Mouse (Mus musculus) forebrain, embryonic 14.5 days (tissue): ENCODE results near the gene Lcor. TPM values are rescaled to one million over a fixed set of nuclear protein-coding genes. Genes with fewer than 3 reads are reported as not detected.

Experiments used
- ATAC-seq: fragments of 200-750 bp; cut with Nextera tagmentation; 2 replicates; pipeline ENCODE4 v1.8.0; 2017; ENCODE audit warnings: mild to moderate bottlenecking, moderate library complexity
- DNase-seq: peaks from one replicate; pipeline ENCODE4 v3.0.0-alpha.2; 2015; ENCODE audit warnings: low spot score
- H3K27ac ChIP-seq: fragments of 300-500 bp; sonication (generic); 2 replicates; pipeline ENCODE4 v1.5.1; 2014; ENCODE audit warnings: low read depth, mild to moderate bottlenecking, control low read depth, low read length, moderate library complexity
- H3K27me3 ChIP-seq: fragments of 300-500 bp; sonication (generic); replicated peaks from 2 replicates; pipeline ENCODE4 v1.6.1; 2014; ENCODE audit warnings: low read length, control low read depth, mixed read lengths; ENCODE audit not compliant: control insufficient read depth, insufficient read depth
- H3K36me3 ChIP-seq: fragments of 300-500 bp; sonication (generic); 2 replicates; pipeline ENCODE4 v1.6.1; 2014; ENCODE audit warnings: low read length, control low read depth; ENCODE audit not compliant: control insufficient read depth, insufficient read depth
- H3K4me1 ChIP-seq: fragments of 300-500 bp; sonication (generic); 2 replicates; pipeline ENCODE4 v1.6.1; 2014; ENCODE audit warnings: antibody characterized with exemption, low read length, control low read depth; ENCODE audit not compliant: control insufficient read depth, insufficient read depth
- H3K4me2 ChIP-seq: fragments of 300-500 bp; sonication (generic); 2 replicates; pipeline ENCODE4 v1.6.1; 2014; ENCODE audit warnings: mild to moderate bottlenecking, control low read depth, low read length
- H3K4me3 ChIP-seq: fragments of 300-500 bp; sonication (generic); 2 replicates; pipeline ENCODE4 v1.5.1; 2014; ENCODE audit warnings: low read depth, low read length, control low read depth
- H3K9ac ChIP-seq: fragments of 300-500 bp; sonication (generic); 2 replicates; pipeline ENCODE4 v1.6.1; 2014; ENCODE audit warnings: mild to moderate bottlenecking, low read length, control low read depth, moderate library complexity
- H3K9me3 ChIP-seq: fragments of 300-500 bp; sonication (generic); replicated peaks from 2 replicates; pipeline ENCODE4 v1.6.1; 2016; ENCODE audit warnings: low read length, control low read depth, mixed read lengths; ENCODE audit not compliant: control insufficient read depth
- WGBS: fragments of 180-500 bp; shearing (Covaris S2); extraction: QIAGEN DNeasy Blood & Tissue Kit; methylation state at CpG from one replicate; pipeline ENCODE4 v1.1.7; 2014; 5-methylcytosine and 5-hydroxymethylcytosine counted together
- polyA plus RNA-seq: library from polyadenylated mRNA; unstranded; fragments of >200 nt; fragmentation: Nextera tagmentation; extraction: Ambion mirVana; gene quantifications from 2 replicates; pipeline ENCODE4 v1.2.1, GENCODE M21; 2014

The Lcor gene
- polyA plus RNA-seq, 1 experiment from 2014 or later: 16.8 TPM

- Histone ChIP-seq H3K27ac (peak overlapping the region; percentile 99), H3K9me3 (no peaks in the 10 kb centered on the region), H3K9ac (peak overlapping the region; percentile 95), H3K4me3 (peak overlapping the region; percentile 95), H3K36me3 (no peaks in the 10 kb centered on the region), H3K4me1 (peaks cover 21% of the 10 kb centered on the region), H3K27me3 (no peaks in the 10 kb centered on the region), H3K4me2 (peak overlapping the region; percentile 79)
- WGBS: under 1% methylated on average over 58 of the region's 91 CpGs
- ATAC-seq (peak; percentile 76), DNase-seq (peak; percentile 79)
Measured at GRCm38 (mm10) chr19:41482909-41483444, 540 bp downstream of the Lcor start.

- ATAC-seq (no peak; the same call in none of the 2 replicates), DNase-seq (peak; percentile 53)
Measured at GRCm38 (mm10) chr19:41483445-41484040, 1.1 kb downstream of the Lcor start.

GRCm38 (mm10) chr19:41484361-41484760 is 1.9 kb downstream of the Lcor start:
- DNase-seq: peak; percentile 4

More at GRCm38 (mm10) chr19:41483445-41484040, 1.1 kb downstream of the Lcor start:
- under 1% methylated on average over 26 of the region's 30 CpGs for WGBS
- H3K27ac ChIP-seq: peak overlapping the region; percentile 99
- peaks cover 21% of the 10 kb centered on the region for H3K4me1 ChIP-seq
- peak overlapping the region; percentile 95 for H3K4me3 ChIP-seq
- peak overlapping the region; percentile 95 for H3K9ac ChIP-seq
- peak overlapping the region; percentile 64 for H3K4me2 ChIP-seq
- no peaks in the 10 kb centered on the region for H3K27me3 ChIP-seq
- no peaks in the 10 kb centered on the region for H3K36me3 ChIP-seq
- H3K9me3 ChIP-seq: no peaks in the 10 kb centered on the region

GRCm38 (mm10) chr19:41495382-41496032 is 13.1 kb downstream of the Lcor start:
- Histone ChIP-seq H3K27me3 (no peaks in the 10 kb centered on the region), H3K4me2 (no peak overlapping the region), H3K9ac (no peak overlapping the region), H3K36me3 (no peaks in the 10 kb centered on the region), H3K9me3 (no peaks in the 10 kb centered on the region), H3K4me1 (no peaks in the 10 kb centered on the region), H3K27ac (no peak overlapping the region), H3K4me3 (no peak overlapping the region)
- ATAC-seq: no peak
- DNase-seq: no peak
- 83% methylated on average over 4 of the region's 4 CpGs for WGBS

More at GRCm38 (mm10) chr19:41484361-41484760, 1.9 kb downstream of the Lcor start:
- Histone ChIP-seq H3K36me3 (no peaks in the 10 kb centered on the region), H3K4me3 (peak overlapping the region; percentile 95), H3K27ac (no peak overlapping the region), H3K4me2 (peak overlapping the region; percentile 64), H3K27me3 (no peaks in the 10 kb centered on the region), H3K4me1 (peaks cover 21% of the 10 kb centered on the region), H3K9me3 (no peaks in the 10 kb centered on the region), H3K9ac (peak overlapping the region; percentile 58)
- WGBS: 9% methylated on average over 5 of the region's 5 CpGs
- no peak for ATAC-seq

GRCm38 (mm10) chr19:41496058-41496457 is 13.6 kb downstream of the Lcor start:
- ATAC-seq (no peak), DNase-seq (no peak)
- H3K27me3 ChIP-seq: no peaks in the 10 kb centered on the region
- H3K36me3 ChIP-seq: no peaks in the 10 kb centered on the region
- H3K27ac ChIP-seq: no peak overlapping the region
- H3K9ac ChIP-seq: no peak overlapping the region
- no peaks in the 10 kb centered on the region for H3K9me3 ChIP-seq
- no peaks in the 10 kb centered on the region for H3K4me1 ChIP-seq
- H3K4me2 ChIP-seq: no peak overlapping the region
- H3K4me3 ChIP-seq: no peak overlapping the region

GRCm38 (mm10) chr19:41507872-41508271 is 25.4 kb downstream of the Lcor start:
- H3K9ac ChIP-seq: no peak overlapping the region
- DNase-seq (no peak), ATAC-seq (no peak)
- no peaks in the 10 kb centered on the region for H3K9me3 ChIP-seq
- H3K36me3 ChIP-seq: no peaks in the 10 kb centered on the region
- H3K27me3 ChIP-seq: no peaks in the 10 kb centered on the region
- no peak overlapping the region for H3K27ac ChIP-seq
- no peaks in the 10 kb centered on the region for H3K4me1 ChIP-seq
- no peak overlapping the region for H3K4me2 ChIP-seq
- 95% methylated on average over 8 of the region's 8 CpGs for WGBS
- H3K4me3 ChIP-seq: no peak overlapping the region

- no peak for ATAC-seq
- Histone ChIP-seq H3K27ac (no peak overlapping the region), H3K4me1 (peaks cover 3% of the 10 kb centered on the region; the same call in 1 of the 2 replicates), H3K27me3 (no peaks in the 10 kb centered on the region), H3K36me3 (no peaks in the 10 kb centered on the region), H3K9ac (no peak overlapping the region), H3K4me3 (no peak overlapping the region), H3K4me2 (no peak overlapping the region), H3K9me3 (no peaks in the 10 kb centered on the region)
- 100% methylated on average over 1 of the region's 1 CpGs for WGBS
- DNase-seq: no peak
Measured at GRCm38 (mm10) chr19:41514836-41515235, 32.4 kb downstream of the Lcor start.

GRCm38 (mm10) chr19:41515549-41515948 is 33.1 kb downstream of the Lcor start:
- H3K4me1 ChIP-seq: peaks cover 3% of the 10 kb centered on the region; the same call in 1 of the 2 replicates
- 95% methylated on average over 1 of the region's 1 CpGs for WGBS
- no peak overlapping the region for H3K27ac ChIP-seq
- H3K4me3 ChIP-seq: no peak overlapping the region
- ATAC-seq (no peak), DNase-seq (no peak)
- no peaks in the 10 kb centered on the region for H3K27me3 ChIP-seq
- H3K36me3 ChIP-seq: no peaks in the 10 kb centered on the region
- no peaks in the 10 kb centered on the region for H3K9me3 ChIP-seq
- no peak overlapping the region for H3K9ac ChIP-seq
- no peak overlapping the region for H3K4me2 ChIP-seq

- H3K4me1 ChIP-seq: peaks cover 8% of the 10 kb centered on the region
- no peak overlapping the region for H3K4me3 ChIP-seq
- no peaks in the 10 kb centered on the region for H3K36me3 ChIP-seq
- H3K4me2 ChIP-seq: no peak overlapping the region
- 87% methylated on average over 3 of the region's 3 CpGs for WGBS
- no peaks in the 10 kb centered on the region for H3K9me3 ChIP-seq
- ATAC-seq: no peak
- H3K27ac ChIP-seq: no peak overlapping the region
- no peak for DNase-seq
- no peaks in the 10 kb centered on the region for H3K27me3 ChIP-seq
- H3K9ac ChIP-seq: no peak overlapping the region
Measured at GRCm38 (mm10) chr19:41517006-41517405, 34.6 kb downstream of the Lcor start.
